Mouse (Mus musculus) hindbrain, embryonic 16.5 days (tissue): Measurements from ENCODE around the gene Degs2. TPM values are rescaled to one million over a fixed set of nuclear protein-coding genes. Genes with fewer than 3 reads are reported as not detected.

Experiments
- ATAC-seq: fragments of 200-750 bp; cut with Nextera tagmentation; 2 replicates; pipeline ENCODE4 v1.8.0; 2017; ENCODE audit warnings: moderate TSS enrichment, moderate library complexity
- H3K27ac ChIP-seq: fragments of 300-500 bp; sonication (generic); 2 replicates; pipeline ENCODE4 v1.5.1; 2014; ENCODE audit warnings: low read depth, mild to moderate bottlenecking, control low read depth, low read length, moderate library complexity
- H3K27me3 ChIP-seq: fragments of 300-500 bp; sonication (generic); replicated peaks from 2 replicates; pipeline ENCODE4 v1.6.1; 2014; ENCODE audit warnings: low read length; ENCODE audit not compliant: control insufficient read depth, insufficient read depth
- H3K36me3 ChIP-seq: fragments of 300-500 bp; sonication (generic); 2 replicates; pipeline ENCODE4 v1.6.1; 2014; ENCODE audit warnings: mild to moderate bottlenecking, low read length, moderate library complexity, mixed read lengths; ENCODE audit not compliant: control insufficient read depth, insufficient read depth
- H3K4me1 ChIP-seq: fragments of 300-500 bp; sonication (generic); 2 replicates; pipeline ENCODE4 v1.6.1; 2014; ENCODE audit warnings: low read depth, low read length; ENCODE audit not compliant: control insufficient read depth, insufficient read depth
- H3K4me2 ChIP-seq: fragments of 300-500 bp; sonication (generic); 2 replicates; pipeline ENCODE4 v1.6.1; 2014; ENCODE audit warnings: mild to moderate bottlenecking, low read length, control low read depth, moderate library complexity
- H3K4me3 ChIP-seq: fragments of 300-500 bp; sonication (generic); 2 replicates; pipeline ENCODE4 v1.5.1; 2014; ENCODE audit warnings: mild to moderate bottlenecking, low read length, control low read depth, moderate library complexity
- H3K9ac ChIP-seq: fragments of 300-500 bp; sonication (generic); 2 replicates; pipeline ENCODE4 v1.6.1; 2014; ENCODE audit warnings: low read depth, mild to moderate bottlenecking, control low read depth, low read length, moderate library complexity
- H3K9me3 ChIP-seq: fragments of 300-500 bp; sonication (generic); 2 replicates; pipeline ENCODE4 v1.6.1; 2014; ENCODE audit warnings: mild to moderate bottlenecking, low read length, moderate library complexity; ENCODE audit not compliant: control insufficient read depth
- WGBS: fragments of 180-500 bp; shearing (Covaris S2); extraction: QIAGEN DNeasy Blood & Tissue Kit; methylation state at CpG from one replicate; pipeline ENCODE4 v1.1.7; 2014; 5-methylcytosine and 5-hydroxymethylcytosine counted together
- polyA plus RNA-seq: library from polyadenylated mRNA; unstranded; fragments of >200 nt; fragmentation: Nextera tagmentation; extraction: Ambion mirVana; gene quantifications from 2 replicates; pipeline ENCODE4 v1.2.1, GENCODE M21; 2015

Degs2 gene
- polyA plus RNA-seq, 1 experiment from 2014 or later, result 1.8 TPM

- no peak overlapping the region for H3K4me2 ChIP-seq
- H3K27me3 ChIP-seq, result no peaks in the 10 kb centered on the region
- WGBS, result 77% methylated on average over 9 of the region's 9 CpGs
- no peak for ATAC-seq
- no peak overlapping the region for H3K4me3 ChIP-seq
- H3K4me1 ChIP-seq, result no peaks in the 10 kb centered on the region
- no peak overlapping the region for H3K9ac ChIP-seq
- peaks cover 2% of the 10 kb centered on the region; the same call in 1 of the 2 replicates for H3K36me3 ChIP-seq
- no peaks in the 10 kb centered on the region for H3K9me3 ChIP-seq
- no peak overlapping the region for H3K27ac ChIP-seq
Measured at GRCm38 (mm10) chr12:108690529-108690928, 11.6 kb downstream of the Degs2 start.

GRCm38 (mm10) chr12:108689167-108689566 is 12.9 kb downstream of the Degs2 start:
- WGBS, result 97% methylated on average over 9 of the region's 9 CpGs
- H3K27ac ChIP-seq, result no peak overlapping the region
- H3K36me3 ChIP-seq, result peaks cover 5% of the 10 kb centered on the region; the same call in 1 of the 2 replicates
- H3K9me3 ChIP-seq, result no peaks in the 10 kb centered on the region
- no peak for ATAC-seq
- no peak overlapping the region for H3K4me2 ChIP-seq
- no peak overlapping the region for H3K9ac ChIP-seq
- H3K4me1 ChIP-seq, result no peaks in the 10 kb centered on the region
- no peak overlapping the region for H3K4me3 ChIP-seq
- H3K27me3 ChIP-seq, result no peaks in the 10 kb centered on the region

GRCm38 (mm10) chr12:108686926-108687325 is 15.2 kb downstream of the Degs2 start:
- Histone ChIP-seq H3K36me3 (peaks cover 13% of the 10 kb centered on the region), H3K4me1 (no peaks in the 10 kb centered on the region), H3K27me3 (no peaks in the 10 kb centered on the region), H3K4me2 (no peak overlapping the region), H3K9ac (no peak overlapping the region), H3K4me3 (no peak overlapping the region), H3K9me3 (no peaks in the 10 kb centered on the region), H3K27ac (peak overlapping the region; percentile 14; the same call in 1 of the 2 replicates)
- WGBS, result 70% methylated on average over 6 of the region's 6 CpGs
- ATAC-seq, result no peak

GRCm38 (mm10) chr12:108686463-108686862 is 15.7 kb downstream of the Degs2 start:
- Histone ChIP-seq H3K4me3 (no peak overlapping the region), H3K27me3 (no peaks in the 10 kb centered on the region), H3K4me1 (no peaks in the 10 kb centered on the region), H3K36me3 (peaks cover 16% of the 10 kb centered on the region), H3K27ac (peak overlapping the region; percentile 14; the same call in 1 of the 2 replicates), H3K4me2 (no peak overlapping the region), H3K9me3 (no peaks in the 10 kb centered on the region), H3K9ac (no peak overlapping the region)
- no peak for ATAC-seq
- WGBS, result 81% methylated on average over 6 of the region's 6 CpGs

- Histone ChIP-seq H3K4me3 (no peak overlapping the region), H3K27me3 (no peaks in the 10 kb centered on the region), H3K9me3 (no peaks in the 10 kb centered on the region), H3K27ac (no peak overlapping the region), H3K9ac (no peak overlapping the region), H3K36me3 (peaks cover 35% of the 10 kb centered on the region), H3K4me1 (no peaks in the 10 kb centered on the region), H3K4me2 (no peak overlapping the region)
- 91% methylated on average over 13 of the region's 13 CpGs for WGBS
- ATAC-seq, result no peak
Measured at GRCm38 (mm10) chr12:108682240-108683023, 19.7 kb downstream of the Degs2 start.

- WGBS, result 93% methylated on average over 8 of the region's 8 CpGs
- no peak overlapping the region for H3K27ac ChIP-seq
- H3K9me3 ChIP-seq, result no peaks in the 10 kb centered on the region
- no peaks in the 10 kb centered on the region for H3K4me1 ChIP-seq
- H3K27me3 ChIP-seq, result no peaks in the 10 kb centered on the region
- no peak for ATAC-seq
- H3K9ac ChIP-seq, result no peak overlapping the region
- no peak overlapping the region for H3K4me3 ChIP-seq
- H3K36me3 ChIP-seq, result peaks cover 46% of the 10 kb centered on the region
- no peak overlapping the region for H3K4me2 ChIP-seq
Measured at GRCm38 (mm10) chr12:108680861-108681260, 21.3 kb downstream of the Degs2 start.

GRCm38 (mm10) chr12:108678366-108678765 is 23.7 kb downstream of the Degs2 start:
- no peaks in the 10 kb centered on the region for H3K9me3 ChIP-seq
- H3K36me3 ChIP-seq, result peaks cover 41% of the 10 kb centered on the region
- no peaks in the 10 kb centered on the region for H3K4me1 ChIP-seq
- H3K4me2 ChIP-seq, result no peak overlapping the region
- no peaks in the 10 kb centered on the region for H3K27me3 ChIP-seq
- 84% methylated on average over 4 of the region's 4 CpGs for WGBS
- H3K9ac ChIP-seq, result no peak overlapping the region
- H3K4me3 ChIP-seq, result no peak overlapping the region
- ATAC-seq, result no peak
- H3K27ac ChIP-seq, result no peak overlapping the region

- Histone ChIP-seq H3K4me3 (no peak overlapping the region), H3K27me3 (no peaks in the 10 kb centered on the region), H3K4me2 (no peak overlapping the region), H3K4me1 (no peaks in the 10 kb centered on the region), H3K9me3 (no peaks in the 10 kb centered on the region), H3K9ac (no peak overlapping the region), H3K36me3 (peaks cover 38% of the 10 kb centered on the region), H3K27ac (no peak overlapping the region)
- no peak for ATAC-seq
- WGBS, result 97% methylated on average over 5 of the region's 5 CpGs
Measured at GRCm38 (mm10) chr12:108677116-108677515, 25.0 kb downstream of the Degs2 start.

- H3K9ac ChIP-seq, result no peak overlapping the region
- H3K4me1 ChIP-seq, result no peaks in the 10 kb centered on the region
- H3K4me2 ChIP-seq, result no peak overlapping the region
- whole genome bisulfite sequencing, result 82% methylated on average over 8 of the region's 8 CpGs
- H3K4me3 ChIP-seq, result no peak overlapping the region
- H3K36me3 ChIP-seq, result peaks cover 30% of the 10 kb centered on the region
- no peaks in the 10 kb centered on the region for H3K27me3 ChIP-seq
- no peak for ATAC-seq
- H3K9me3 ChIP-seq, result no peaks in the 10 kb centered on the region
- H3K27ac ChIP-seq, result no peak overlapping the region
Measured at GRCm38 (mm10) chr12:108675614-108676401, 26.3 kb downstream of the Degs2 start.
